ENCODE assay signal across 8 mouse cellular contexts in genomic region chr1:46394681-46395297, GRCm38 (mm10). TPM values are rescaled to one million over a fixed set of nuclear protein-coding genes. Genes with fewer than 3 reads are reported as not detected.
DNase-seq lines count a peak whose midpoint lies in the region; ATAC-seq and TF ChIP-seq lines count a peak whose summit lies in the region.
"Not testable (repeated sequence)": the region's sequence is repeated elsewhere in the genome, so short reads cannot be mapped to it uniquely, and the experiment has no call there.
"Had no signal": no experiment of that assay in that cellular context is flagged by ENCODE, and none has a peak within 500 bp of the region (broad histone marks: within the 10 kb centered on the region; RNA-seq: fewer than 3 reads in every experiment).

No protein-coding gene starts in this region.

- not testable (repeated sequence) for TF ChIP-seq CTCF in kidney, postnatal 0 days (IDR thresholded peaks at IDR 0.05; ENCODE audit: low read depth)

- H3K4me1 ChIP-seq in forebrain, embryonic 12.5 days; forebrain, embryonic 15.5 days; hindbrain, embryonic 11.5 days (replicated peaks; ENCODE audit: control insufficient read depth, insufficient read depth, low read length); hindbrain, embryonic 14.5 days (replicated peaks; ENCODE audit: control insufficient read depth, insufficient read depth, low read length); kidney, postnatal 0 days (replicated peaks; ENCODE audit: insufficient read depth, low read length); neural tube, embryonic 12.5 days: not testable (repeated sequence)

- H3K9me3 ChIP-seq in forebrain, embryonic 12.5 days; forebrain, embryonic 15.5 days; hindbrain, embryonic 11.5 days (ENCODE audit: control insufficient read depth, low read length); hindbrain, embryonic 14.5 days (ENCODE audit: control insufficient read depth, low read length); kidney, postnatal 0 days (replicated peaks; ENCODE audit: low read length); neural tube, embryonic 12.5 days: not testable (repeated sequence)

- peak; percentile 75; the same call in 1 of the 2 replicates for ATAC-seq in forebrain, embryonic 12.5 days (ENCODE audit: low FRiP score)
- ATAC-seq in forebrain, embryonic 15.5 days (replicated peaks), result peak; percentile 74
- ATAC-seq in hindbrain, embryonic 11.5 days (ENCODE audit: low FRiP score), result peak; percentile 76
- ATAC-seq in hindbrain, embryonic 14.5 days (ENCODE audit: low FRiP score), result peak; percentile 43; the same call in 1 of the 2 replicates
- ATAC-seq in kidney, postnatal 0 days (replicated peaks; ENCODE audit: low FRiP score, low read depth), result not testable (repeated sequence)
- peak; percentile 84 for ATAC-seq in neural tube, embryonic 12.5 days (ENCODE audit: low FRiP score, low read depth)

- not testable (repeated sequence) for DNase-seq in hindbrain, embryonic 11.5 days (ENCODE audit: low spot score)
- peak; percentile 24 for DNase-seq in hindbrain, embryonic 14.5 days (ENCODE audit: low spot score)
- DNase-seq in kidney, postnatal 0 days (ENCODE audit: low spot score), result peak; percentile 61

- 68% methylated on average over 3 of the region's 4 CpGs for WGBS in forebrain, embryonic 12.5 days
- 29% methylated on average over 3 of the region's 4 CpGs for WGBS in forebrain, embryonic 15.5 days
- WGBS in hindbrain, embryonic 11.5 days, result 65% methylated on average over 3 of the region's 4 CpGs
- 42% methylated on average over 3 of the region's 4 CpGs for WGBS in hindbrain, embryonic 14.5 days
- 63% methylated on average over 3 of the region's 4 CpGs for WGBS in kidney, postnatal 0 days
- WGBS in neural tube, embryonic 12.5 days, result 37% methylated on average over 3 of the region's 4 CpGs

- H3K4me2 ChIP-seq in forebrain, embryonic 12.5 days; forebrain, embryonic 15.5 days (replicated peaks); hindbrain, embryonic 11.5 days (replicated peaks; ENCODE audit: low read depth, low read length); hindbrain, embryonic 14.5 days (replicated peaks); kidney, postnatal 0 days (ENCODE audit: low read length); neural tube, embryonic 12.5 days (replicated peaks): not testable (repeated sequence)

- not testable (repeated sequence) for H3K36me3 ChIP-seq in forebrain, embryonic 12.5 days (replicated peaks); forebrain, embryonic 15.5 days; hindbrain, embryonic 11.5 days (ENCODE audit: control insufficient read depth, insufficient read depth, low read length); hindbrain, embryonic 14.5 days (replicated peaks; ENCODE audit: control insufficient read depth, insufficient read depth); kidney, postnatal 0 days (ENCODE audit: insufficient read depth, low read length); neural tube, embryonic 12.5 days

- H3K4me3 ChIP-seq in forebrain, embryonic 12.5 days (replicated peaks); forebrain, embryonic 15.5 days; hindbrain, embryonic 11.5 days (ENCODE audit: low read depth, low read length); hindbrain, embryonic 14.5 days (replicated peaks; ENCODE audit: low read length); kidney, postnatal 0 days (replicated peaks; ENCODE audit: low read depth, low read length); neural tube, embryonic 12.5 days: not testable (repeated sequence)

- H3K9ac ChIP-seq in forebrain, embryonic 12.5 days; forebrain, embryonic 15.5 days (replicated peaks); hindbrain, embryonic 11.5 days (ENCODE audit: low read depth, low read length); hindbrain, embryonic 14.5 days; kidney, postnatal 0 days (ENCODE audit: low read depth, low read length); neural tube, embryonic 12.5 days: not testable (repeated sequence)

- H3K27ac ChIP-seq in forebrain, embryonic 12.5 days; forebrain, embryonic 15.5 days (replicated peaks); hindbrain, embryonic 11.5 days (ENCODE audit: low read depth, low read length); hindbrain, embryonic 14.5 days; kidney, postnatal 0 days; neural tube, embryonic 12.5 days: not testable (repeated sequence)

- not testable (repeated sequence) for H3K27me3 ChIP-seq in forebrain, embryonic 12.5 days; forebrain, embryonic 15.5 days; hindbrain, embryonic 11.5 days (ENCODE audit: control insufficient read depth, insufficient read depth, low read length); hindbrain, embryonic 14.5 days (ENCODE audit: control insufficient read depth, insufficient read depth, low read length); kidney, postnatal 0 days (ENCODE audit: insufficient read depth, low read length); neural tube, embryonic 12.5 days (replicated peaks)

RNA-seq across cellular contexts. Expression of gene Dnah7c, which starts 30.6 kb away (rescaled TPM):
- 0.08 and 0.17 TPM in 2 replicates for polyA plus RNA-seq in forebrain, embryonic 12.5 days (2016; fragmentation: Nextera tagmentation; extraction: Ambion mirVana)
- 0.11 and 0.15 TPM in 2 replicates for polyA plus RNA-seq in forebrain, embryonic 15.5 days (2015; fragmentation: Nextera tagmentation; extraction: Ambion mirVana)
- polyA plus RNA-seq in hindbrain, embryonic 11.5 days (2014; fragmentation: Nextera tagmentation; extraction: Ambion mirVana), result 0.17 and 0.22 TPM in 2 replicates
- 0.23 and 0.33 TPM in 2 replicates for polyA plus RNA-seq in hindbrain, embryonic 14.5 days (2014; fragmentation: Nextera tagmentation; extraction: Ambion mirVana)
- 0.05 and 0.08 TPM in 2 replicates for polyA plus RNA-seq in kidney, postnatal 0 days (2015; fragmentation: Nextera tagmentation; extraction: Ambion mirVana)
- polyA plus RNA-seq in neural tube, embryonic 12.5 days (2016; fragmentation: Nextera tagmentation; extraction: Ambion mirVana), result 0.09 and 0.11 TPM in 2 replicates
- polyA plus RNA-seq: C2C12; inflammation-experienced regulatory T-cells, adult 6 months had no signal
